Mouse (Mus musculus) liver, embryonic 14.5 days (tissue): Measurements from ENCODE around the gene Ripply3. TPM values are rescaled to one million over a fixed set of nuclear protein-coding genes. Genes with fewer than 3 reads are reported as not detected.

Experiments
- ATAC-seq: fragments of 200-750 bp; cut with Nextera tagmentation; 2 replicates; pipeline ENCODE4 v1.8.0; 2017; ENCODE audit warnings: moderate number of reproducible peaks, mild to moderate bottlenecking, moderate library complexity; ENCODE audit not compliant: insufficient read depth
- DNase-seq, 3 experiments: peaks; one replicate each; pipeline ENCODE4 v3.0.0-alpha.2; 2012 to 2013; ENCODE audit warnings: low read depth in 3 of 3, low spot score in 3 of 3
- H3K27ac ChIP-seq: fragments of 300-500 bp; sonication (generic); 2 replicates; pipeline ENCODE4 v1.5.1; 2014; ENCODE audit warnings: moderate library complexity, mild to moderate bottlenecking, control low read depth, inconsistent platforms
- H3K27me3 ChIP-seq: fragments of 300-500 bp; sonication (generic); 2 replicates; pipeline ENCODE4 v1.6.1; 2014; ENCODE audit warnings: mild to moderate bottlenecking, low read length, moderate library complexity; ENCODE audit not compliant: control insufficient read depth, insufficient read depth
- H3K36me3 ChIP-seq: fragments of 300-500 bp; sonication (generic); replicated peaks from 2 replicates; pipeline ENCODE4 v1.6.1; 2014; ENCODE audit warnings: low read depth; ENCODE audit not compliant: control insufficient read depth, insufficient read depth
- H3K4me1 ChIP-seq, 2 experiments: fragments of 200-500 bp in 1 of 2; fragments of 300-500 bp in 1 of 2; sonication (generic) in 1 of 2; replicated peaks; 2 replicates each; pipeline ENCODE4 v1.6.1; 2012 to 2014; ENCODE audit warnings: antibody characterized with exemption in 1 of 2, inconsistent platforms in 1 of 2, low read length in 1 of 2; ENCODE audit not compliant: control insufficient read depth in 2 of 2, insufficient read depth in 2 of 2
- H3K4me2 ChIP-seq: fragments of 300-500 bp; sonication (generic); 2 replicates; pipeline ENCODE4 v1.6.1; 2014; ENCODE audit warnings: low read depth, mild to moderate bottlenecking, control low read depth, moderate library complexity
- H3K4me3 ChIP-seq, 2 experiments: fragments of 200-500 bp in 1 of 2; fragments of 300-500 bp in 1 of 2; sonication (generic) in 1 of 2; 2 replicates each; pipeline ENCODE4 v1.5.1; 2012 to 2014; ENCODE audit warnings: low read depth in 2 of 2, low read length in 2 of 2, mild to moderate bottlenecking in 2 of 2, control low read depth in 1 of 2, inconsistent platforms in 1 of 2, moderate library complexity in 1 of 2; ENCODE audit not compliant: insufficient read depth in 1 of 2
- H3K9ac ChIP-seq: fragments of 300-500 bp; sonication (generic); replicated peaks from 2 replicates; pipeline ENCODE4 v1.6.1; 2014; ENCODE audit warnings: mild to moderate bottlenecking, control low read depth, moderate library complexity
- H3K9me3 ChIP-seq: fragments of 300-500 bp; sonication (generic); 2 replicates; pipeline ENCODE4 v1.6.1; 2016; ENCODE audit warnings: low read length, mixed read lengths; ENCODE audit not compliant: control insufficient read depth
- CTCF ChIP-seq: IDR thresholded peaks from 2 replicates; pipeline ENCODE4 v1.5.1; 2016; ENCODE audit warnings: antibody characterized with exemption, low read depth, control low read depth
- EP300 ChIP-seq: IDR thresholded peaks from 2 replicates; pipeline ENCODE4 v1.6.1; 2016; ENCODE audit warnings: antibody characterized with exemption, low read depth
- WGBS: fragments of 180-500 bp; shearing (Covaris S2); extraction: QIAGEN DNeasy Blood & Tissue Kit; methylation state at CpG from one replicate; pipeline ENCODE4 v1.1.7; 2014; ENCODE audit not compliant: insufficient replicate concordance; 5-methylcytosine and 5-hydroxymethylcytosine counted together
- polyA plus RNA-seq, 2 experiments: library from polyadenylated mRNA; depleted of rRNA in 1 of 2; stranded (reverse) in 1 of 2; unstranded in 1 of 2; fragments of >200 nt; fragmentation: Nextera tagmentation in 1 of 2; extraction: Ambion mirVana in 1 of 2; gene quantifications; 2 replicates each; pipeline versions ENCODE4 v1.2.1 to v1.2.3; 2012 to 2014

The Ripply3 gene
- polyA plus RNA-seq, 2 experiments: 0.94 to 1.6 TPM

- H3K36me3 ChIP-seq: no peaks in the 10 kb centered on the region
- ATAC-seq: no peak
Observed at GRCm38 (mm10) chr16:94301696-94302095, 26.5 kb upstream of the Ripply3 start.

GRCm38 (mm10) chr16:94302274-94303202, 25.7 kb upstream of the Ripply3 start:
- no peaks in the 10 kb centered on the region for H3K36me3 ChIP-seq
- WGBS: 17% methylated on average over 30 of the region's 30 CpGs
- H3K4me1 ChIP-seq: no peaks in the 10 kb centered on the region
- H3K27ac ChIP-seq: no peak overlapping the region
- no peaks in the 10 kb centered on the region for H3K9me3 ChIP-seq
- no peaks in the 10 kb centered on the region; the same call in 1 of the 2 replicates for H3K27me3 ChIP-seq
- TF ChIP-seq CTCF: no peak
- TF ChIP-seq EP300: no peak
- H3K4me2 ChIP-seq: peak overlapping the region; percentile 21
- ATAC-seq: no peak
- H3K9ac ChIP-seq: no peak overlapping the region
- no peak for DNase-seq
- no peak overlapping the region for H3K4me3 ChIP-seq

More at GRCm38 (mm10) chr16:94301696-94302095, 26.5 kb upstream of the Ripply3 start:
- Histone ChIP-seq H3K4me1 (no peaks in the 10 kb centered on the region), H3K4me2 (no peak overlapping the region), H3K9me3 (no peaks in the 10 kb centered on the region), H3K27ac (no peak overlapping the region), H3K4me3 (no peak overlapping the region), H3K9ac (no peak overlapping the region), H3K27me3 (no peaks in the 10 kb centered on the region; the same call in 1 of the 2 replicates)
- WGBS: 63% methylated on average over 5 of the region's 5 CpGs
- TF ChIP-seq CTCF (0 out of 2 replicates have a peak, but pooled peaks have one; percentile 16), EP300 (no peak)
- DNase-seq: no peak

- no peak for DNase-seq
- Histone ChIP-seq H3K4me1 (no peaks in the 10 kb centered on the region), H3K4me3 (no peak overlapping the region), H3K27me3 (no peaks in the 10 kb centered on the region; the same call in 1 of the 2 replicates), H3K27ac (no peak overlapping the region), H3K4me2 (no peak overlapping the region; the same call in 1 of the 2 replicates), H3K36me3 (no peaks in the 10 kb centered on the region), H3K9me3 (no peaks in the 10 kb centered on the region), H3K9ac (no peak overlapping the region)
- TF ChIP-seq EP300: no peak
- TF ChIP-seq CTCF: no peak
- WGBS: 30% methylated on average over 6 of the region's 6 CpGs
- ATAC-seq: no peak
Observed at GRCm38 (mm10) chr16:94303203-94303535, 25.1 kb upstream of the Ripply3 start.

- no peaks in the 10 kb centered on the region for H3K36me3 ChIP-seq
- 70% methylated on average over 6 of the region's 6 CpGs for WGBS
Observed at GRCm38 (mm10) chr16:94307526-94307925, 20.7 kb upstream of the Ripply3 start.

GRCm38 (mm10) chr16:94307942-94308341, 20.3 kb upstream of the Ripply3 start:
- 52% methylated on average over 6 of the region's 6 CpGs for WGBS
- ATAC-seq: no peak
- no peaks in the 10 kb centered on the region; the same call in 1 of the 2 replicates for H3K27me3 ChIP-seq

More at GRCm38 (mm10) chr16:94307526-94307925, 20.7 kb upstream of the Ripply3 start:
- Histone ChIP-seq H3K9me3 (no peaks in the 10 kb centered on the region), H3K27me3 (no peaks in the 10 kb centered on the region; the same call in 1 of the 2 replicates), H3K4me1 (peaks cover 0 to 5% of the 10 kb centered on the region in 2 experiments; a peak in 1 of 4 replicates), H3K4me3 (no peak overlapping the region), H3K4me2 (no peak overlapping the region), H3K9ac (no peak overlapping the region), H3K27ac (no peak overlapping the region)
- ATAC-seq (no peak), DNase-seq (no peak)
- TF ChIP-seq CTCF: no peak
- TF ChIP-seq EP300: no peak

More at GRCm38 (mm10) chr16:94307942-94308341, 20.3 kb upstream of the Ripply3 start:
- Histone ChIP-seq H3K36me3 (no peaks in the 10 kb centered on the region), H3K4me3 (no peak overlapping the region), H3K4me1 (peaks cover 0 to 5% of the 10 kb centered on the region in 2 experiments; a peak in 1 of 4 replicates), H3K27ac (no peak overlapping the region), H3K4me2 (no peak overlapping the region), H3K9ac (no peak overlapping the region), H3K9me3 (no peaks in the 10 kb centered on the region)
- no peak for DNase-seq
- no peak for TF ChIP-seq EP300
- no peak for TF ChIP-seq CTCF
